Mouse (Mus musculus): Measurements from ENCODE around the gene Bcl11b.
A peak's percentile ranks its signal among the peaks of the same experiment; 100 is the strongest.

Bcl11b gene

GRCm38 (mm10) chr12:107998746-107999145 lies 4.7 kb downstream of the Bcl11b start:
- peak; percentile 95 for DNase-seq (ENCODE audit: low read depth)

- DNase-seq (ENCODE audit: low read depth), result peak; percentile 66
These were observed 5.5 kb downstream of the Bcl11b start for GRCm38 (mm10) chr12:107997901-107998300.

DNA sequence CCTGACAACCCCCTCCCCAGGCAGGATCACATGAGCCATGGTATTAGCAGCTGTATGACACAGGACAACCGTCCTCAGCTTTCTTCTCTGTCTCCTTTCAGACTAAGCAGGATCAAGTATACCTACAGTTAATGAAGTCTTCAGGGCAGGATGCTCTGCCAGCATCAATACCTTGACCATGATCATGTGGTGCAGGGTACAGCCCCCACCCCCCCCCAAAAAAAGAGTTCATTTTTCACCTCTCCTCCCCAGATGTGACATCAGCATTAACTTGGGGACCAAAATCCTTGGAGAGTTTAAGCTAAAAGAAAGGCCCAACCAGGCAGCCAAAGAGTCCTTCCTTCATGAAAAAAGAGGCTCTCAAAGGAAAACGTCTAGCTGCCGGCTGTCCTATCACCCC lies 6.2 kb downstream of the Bcl11b start:
- DNase-seq (ENCODE audit: low read depth), result peak; percentile 60

DNA sequence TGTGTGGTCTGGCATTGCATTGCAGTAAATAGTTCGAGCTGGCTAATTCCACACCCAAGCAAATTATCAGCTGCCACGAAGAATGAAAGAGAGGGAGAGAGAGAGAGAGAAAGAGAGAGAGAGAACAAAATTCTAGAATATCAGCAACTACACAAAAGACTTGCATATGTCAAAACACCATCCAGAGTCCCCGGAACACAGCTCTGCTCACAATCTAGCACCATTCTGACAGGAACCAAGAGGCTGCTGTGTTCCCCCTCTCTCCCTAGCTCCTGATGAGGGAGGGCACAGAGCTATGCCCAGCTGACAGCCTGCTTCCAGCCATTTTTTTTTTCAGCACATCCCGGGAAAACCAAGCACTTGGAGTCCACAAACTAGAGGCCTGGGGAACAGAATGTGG lies 6.6 kb downstream of the Bcl11b start:
- peak; percentile 64 for DNase-seq (ENCODE audit: low read depth)

GRCm38 (mm10) chr12:107996216-107996615 lies 7.2 kb downstream of the Bcl11b start:
- DNase-seq (ENCODE audit: low read depth), result peak; percentile 82

- DNase-seq (ENCODE audit: low read depth), result peak; percentile 71
These were observed 9.0 kb downstream of the Bcl11b start for GRCm38 (mm10) chr12:107994421-107994820.

- peak; percentile 94 for DNase-seq (ENCODE audit: low read depth)
These were observed 10.4 kb downstream of the Bcl11b start for GRCm38 (mm10) chr12:107993029-107993428.

DNA sequence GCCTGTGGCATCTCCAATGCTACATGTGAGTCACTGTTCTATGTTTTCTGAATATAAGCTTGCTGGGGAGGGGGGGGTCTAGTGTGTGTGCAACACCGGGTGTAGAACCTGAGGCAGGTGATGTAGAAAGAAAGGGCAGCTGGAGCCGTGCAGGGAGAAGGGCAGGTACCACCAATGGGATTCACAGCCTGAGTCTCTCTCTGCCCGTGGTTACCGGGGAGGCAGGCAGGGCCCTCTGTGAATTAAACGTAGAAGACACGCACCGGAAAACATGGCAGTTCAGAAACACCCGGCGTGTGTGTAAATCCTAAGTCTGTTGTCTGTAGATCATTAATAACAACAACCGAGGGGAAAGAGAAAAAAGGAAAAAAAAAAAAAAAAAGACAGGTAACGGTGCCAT lies 12.2 kb downstream of the Bcl11b start:
- DNase-seq (ENCODE audit: low read depth), result peak; percentile 75

GRCm38 (mm10) chr12:107983211-107983610 lies 20.2 kb downstream of the Bcl11b start:
- DNase-seq (ENCODE audit: low read depth), result peak; percentile 62

- peak; percentile 86 for DNase-seq (ENCODE audit: low read depth)
These were observed 21.1 kb downstream of the Bcl11b start for GRCm38 (mm10) chr12:107982306-107982705.

DNA sequence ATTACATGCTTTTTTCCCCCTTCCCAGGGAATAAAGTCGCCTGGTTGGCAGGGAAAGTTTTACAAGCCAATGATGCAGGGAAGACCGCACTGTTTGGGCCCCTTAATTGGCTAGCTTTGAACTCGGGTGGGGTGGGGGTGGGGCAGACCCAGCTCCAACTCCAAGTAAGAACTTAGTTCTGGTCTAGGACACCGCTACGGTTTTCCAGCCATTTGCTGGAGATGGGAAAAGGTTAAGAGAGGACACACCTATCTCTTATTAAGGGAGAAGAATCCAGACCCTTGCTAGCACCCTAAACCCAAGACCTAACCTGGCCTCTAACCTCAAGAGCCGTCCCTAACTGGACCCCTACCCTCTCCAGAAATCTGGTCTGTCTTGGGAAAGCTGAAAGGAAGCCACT lies 22.2 kb downstream of the Bcl11b start:
- DNase-seq (ENCODE audit: low read depth), result no peak

DNA sequence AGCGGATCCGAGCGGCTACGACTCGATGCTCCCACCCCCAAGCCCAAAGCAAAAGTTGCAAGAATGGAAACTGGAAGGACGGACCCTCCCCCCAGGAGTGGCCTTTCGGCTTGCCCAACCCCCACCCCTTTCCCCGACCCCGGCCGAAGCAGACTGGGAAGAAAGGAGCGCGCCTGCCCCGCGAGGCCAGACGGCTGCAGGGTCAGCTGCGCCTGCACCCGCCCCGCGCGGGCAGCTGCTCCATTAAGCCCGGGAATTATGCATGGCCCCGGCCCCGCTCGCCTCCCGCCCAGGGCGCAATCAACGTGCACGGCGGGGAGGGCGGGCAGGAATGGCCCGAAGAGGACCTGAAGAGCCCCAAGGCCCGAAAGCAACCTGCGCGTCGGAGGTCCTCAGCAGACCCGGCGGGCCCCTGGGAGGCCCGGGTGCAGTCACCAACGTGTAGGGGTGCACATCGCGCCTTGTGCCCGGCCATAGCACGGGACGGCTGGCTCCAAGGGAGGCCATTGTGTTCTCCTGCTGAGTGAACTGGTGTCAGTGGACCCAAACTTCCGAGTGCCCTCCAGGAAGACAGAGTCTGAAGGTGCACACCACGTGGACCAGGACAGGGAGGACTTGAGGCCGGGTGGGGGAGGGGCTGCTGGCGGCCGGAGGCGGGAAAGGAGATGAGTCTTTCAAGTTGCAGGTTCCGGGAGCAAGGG lies 23.0 kb downstream of the Bcl11b start:
- peak; percentile 65 for DNase-seq (ENCODE audit: low read depth)

DNA sequence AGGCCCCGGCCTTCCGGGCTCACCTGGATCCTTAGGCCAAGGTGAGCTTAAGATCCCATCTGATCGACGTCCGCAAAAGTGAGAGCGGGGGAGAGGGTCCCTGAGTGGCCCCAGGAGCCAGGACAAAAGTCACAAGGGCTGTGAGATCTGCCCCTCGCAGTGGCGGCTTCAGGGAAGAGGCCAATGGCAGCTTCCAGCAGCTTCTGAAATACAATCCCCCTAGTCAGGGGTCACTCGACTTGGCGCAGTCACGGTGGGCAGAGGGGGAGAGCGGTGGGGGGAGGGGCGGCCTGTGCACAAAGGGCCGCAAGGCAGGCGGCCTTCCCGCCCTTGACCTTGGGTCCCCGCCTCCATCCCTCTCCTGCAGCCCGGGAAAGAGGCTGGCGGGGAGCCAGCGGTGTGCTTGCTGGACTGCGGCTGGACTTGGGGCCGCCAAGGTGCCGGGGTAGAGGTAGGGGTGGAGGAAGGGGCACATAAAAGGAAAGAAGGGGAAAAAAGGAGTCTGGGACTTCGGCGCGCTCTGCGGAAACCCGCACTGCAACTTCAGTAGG lies 23.6 kb downstream of the Bcl11b start:
- peak; percentile 49 for DNase-seq (ENCODE audit: low read depth)

GRCm38 (mm10) chr12:107978736-107979255 lies 24.6 kb downstream of the Bcl11b start:
- DNase-seq (ENCODE audit: low read depth), result peak; percentile 63

GRCm38 (mm10) chr12:107978063-107978462 lies 25.3 kb downstream of the Bcl11b start:
- DNase-seq (ENCODE audit: low read depth), result peak; percentile 72

DNA sequence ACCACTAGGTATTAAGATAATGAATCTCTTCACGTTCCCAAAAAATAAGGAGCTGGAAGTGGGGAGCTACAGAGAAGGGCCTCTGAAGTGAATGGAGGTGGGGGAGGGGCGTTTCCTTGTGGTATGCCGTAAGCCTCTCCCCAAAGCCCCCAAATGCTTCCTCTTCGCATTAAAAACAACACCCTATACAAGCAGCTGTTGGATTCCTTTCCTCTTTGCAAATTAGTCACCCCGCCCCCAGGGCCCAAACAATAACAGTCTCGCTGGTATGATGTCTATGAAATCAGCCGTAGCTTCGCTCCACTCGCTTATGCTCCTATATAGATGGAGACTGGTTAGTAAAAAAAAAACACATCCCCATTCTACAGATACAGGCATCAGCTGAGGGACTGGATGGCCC lies 25.9 kb downstream of the Bcl11b start:
- DNase-seq (ENCODE audit: low read depth), result peak; percentile 81

GRCm38 (mm10) chr12:107977086-107977485 lies 26.3 kb downstream of the Bcl11b start:
- no peak for DNase-seq (ENCODE audit: low read depth)

DNA sequence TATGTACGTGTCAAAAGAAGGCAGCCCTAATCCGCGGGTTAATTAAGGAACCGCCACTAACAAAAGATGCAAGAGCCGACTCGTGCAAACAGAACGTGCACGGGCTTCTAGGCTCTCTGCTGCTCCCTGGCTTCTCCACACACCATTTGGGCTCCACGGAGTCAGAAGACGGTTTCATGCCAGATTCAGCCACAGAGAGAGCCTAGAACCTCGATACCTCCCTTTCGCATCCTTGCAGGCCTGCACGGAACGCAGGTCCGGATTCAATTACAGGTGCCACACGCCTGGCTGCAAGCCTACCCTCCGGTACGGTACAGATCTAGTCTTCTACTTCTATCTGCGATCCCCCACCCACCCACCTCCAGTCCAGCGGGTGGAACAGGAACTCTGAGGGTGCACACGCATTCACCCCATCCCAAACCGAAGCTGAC lies 26.8 kb downstream of the Bcl11b start:
- peak; percentile 75 for DNase-seq (ENCODE audit: low read depth)

GRCm38 (mm10) chr12:107975897-107976570 lies 27.4 kb downstream of the Bcl11b start:
- peak; percentile 68 for DNase-seq (ENCODE audit: low read depth)

GRCm38 (mm10) chr12:107975479-107975896 lies 27.9 kb downstream of the Bcl11b start:
- peak; percentile 79 for DNase-seq (ENCODE audit: low read depth)

GRCm38 (mm10) chr12:107974504-107974903 lies 28.9 kb downstream of the Bcl11b start:
- DNase-seq (ENCODE audit: low read depth), result peak; percentile 81

DNA sequence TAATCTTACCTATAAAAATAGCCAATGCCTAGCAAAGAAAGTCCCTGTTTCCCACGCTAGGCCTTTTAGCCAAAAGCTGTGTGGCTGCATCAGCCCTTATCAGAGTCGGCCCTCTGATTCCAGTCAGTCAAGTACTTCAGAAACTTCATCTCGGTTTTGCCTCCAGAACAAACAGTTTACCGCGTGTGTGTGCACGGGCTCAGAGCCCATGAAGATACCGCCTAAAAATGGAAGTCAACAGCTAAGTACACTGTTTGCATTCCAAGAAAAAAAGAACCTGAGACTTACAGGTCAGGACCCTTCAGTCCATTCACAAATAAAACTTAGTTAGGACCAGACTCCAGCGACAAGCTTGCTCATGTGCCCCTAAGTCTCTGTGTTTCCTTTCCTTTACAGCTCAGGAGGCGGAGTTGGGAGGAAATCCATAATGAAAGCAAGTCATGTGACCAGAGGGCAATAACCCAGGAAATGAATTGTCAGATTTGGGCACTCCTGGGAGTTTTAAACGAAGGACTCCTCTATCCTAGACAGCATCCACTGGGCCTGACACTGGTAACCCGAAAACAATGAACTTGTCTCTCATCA lies 29.8 kb downstream of the Bcl11b start:
- DNase-seq (ENCODE audit: low read depth), result peak; percentile 80

All from induced T-regulatory cell, adult 2 months (primary cell).